Mouse (Mus musculus) kidney, embryonic 14.5 days (tissue): Measurements from ENCODE around the gene Acat2. TPM values are rescaled to one million over a fixed set of nuclear protein-coding genes. Genes with fewer than 3 reads are reported as not detected.
"Not testable (repeated sequence)": the region's sequence is repeated elsewhere in the genome, so short reads cannot be mapped to it uniquely, and the experiment has no call there.

ENCODE experiments used
- ATAC-seq: fragments of 200-750 bp; cut with Nextera tagmentation; 2 replicates; pipeline ENCODE4 v1.8.0; 2017; ENCODE audit warnings: moderate number of reproducible peaks, mild to moderate bottlenecking, moderate TSS enrichment, moderate library complexity; ENCODE audit not compliant: low FRiP score, low TSS enrichment
- H3K27ac ChIP-seq: fragments of 300-500 bp; sonication (generic); 2 replicates; pipeline ENCODE4 v1.5.1; 2014; ENCODE audit warnings: low read depth, mild to moderate bottlenecking, low read length, moderate library complexity, mixed read lengths
- H3K27me3 ChIP-seq: fragments of 300-500 bp; sonication (generic); 2 replicates; pipeline ENCODE4 v1.6.1; 2014; ENCODE audit warnings: mild to moderate bottlenecking, low read length; ENCODE audit not compliant: control insufficient read depth, insufficient read depth
- H3K36me3 ChIP-seq: fragments of 300-500 bp; sonication (generic); 2 replicates; pipeline ENCODE4 v1.6.1; 2014; ENCODE audit warnings: low read length, mixed read lengths; ENCODE audit not compliant: control insufficient read depth, insufficient read depth
- H3K4me1 ChIP-seq: fragments of 300-500 bp; sonication (generic); 2 replicates; pipeline ENCODE4 v1.6.1; 2014; ENCODE audit warnings: low read length, mixed read lengths; ENCODE audit not compliant: control insufficient read depth, insufficient read depth
- H3K4me2 ChIP-seq: fragments of 300-500 bp; sonication (generic); replicated peaks from 2 replicates; pipeline ENCODE4 v1.6.1; 2014; ENCODE audit warnings: low read depth, mild to moderate bottlenecking, low read length
- H3K4me3 ChIP-seq: fragments of 300-500 bp; sonication (generic); 2 replicates; pipeline ENCODE4 v1.5.1; 2014; ENCODE audit warnings: mild to moderate bottlenecking, low read length
- H3K9ac ChIP-seq: fragments of 300-500 bp; sonication (generic); 2 replicates; pipeline ENCODE4 v1.6.1; 2014; ENCODE audit warnings: low read depth, mild to moderate bottlenecking, low read length, moderate library complexity
- H3K9me3 ChIP-seq: fragments of 300-500 bp; sonication (generic); 2 replicates; pipeline ENCODE4 v1.6.1; 2016; ENCODE audit warnings: low read length; ENCODE audit not compliant: control insufficient read depth
- WGBS: fragments of 180-500 bp; shearing (Covaris S2); extraction: QIAGEN DNeasy Blood & Tissue Kit; methylation state at CpG from one replicate; pipeline ENCODE4 v1.1.7; 2014; 5-methylcytosine and 5-hydroxymethylcytosine counted together
- polyA plus RNA-seq: library from polyadenylated mRNA; unstranded; fragments of >200 nt; fragmentation: Nextera tagmentation; extraction: Ambion mirVana; gene quantifications from 2 replicates; pipeline ENCODE4 v1.2.1, GENCODE M21; 2014

Gene Acat2
- polyA plus RNA-seq, 1 experiment from 2014 or later, result 78.4 TPM

- Histone ChIP-seq H3K4me1 (no peaks in the 10 kb centered on the region), H3K9ac (no peak overlapping the region), H3K27me3 (no peaks in the 10 kb centered on the region), H3K9me3 (no peaks in the 10 kb centered on the region), H3K36me3 (peaks cover 72% of the 10 kb centered on the region), H3K4me2 (no peak overlapping the region), H3K4me3 (no peak overlapping the region), H3K27ac (no peak overlapping the region)
- WGBS, result 96% methylated on average over 1 of the region's 1 CpGs
- ATAC-seq, result no peak
These were observed 18.0 kb upstream of the Acat2 start for GRCm38 (mm10) chr17:12978546-12978945.

- no peaks in the 10 kb centered on the region for H3K9me3 ChIP-seq
- ATAC-seq, result no peak
- H3K4me2 ChIP-seq, result no peak overlapping the region
- no peaks in the 10 kb centered on the region for H3K4me1 ChIP-seq
- no peak overlapping the region for H3K4me3 ChIP-seq
- H3K27ac ChIP-seq, result no peak overlapping the region
- no peaks in the 10 kb centered on the region for H3K27me3 ChIP-seq
- 86% methylated on average over 2 of the region's 2 CpGs for WGBS
- peaks cover 66% of the 10 kb centered on the region for H3K36me3 ChIP-seq
- no peak overlapping the region for H3K9ac ChIP-seq
These were observed 13.3 kb upstream of the Acat2 start for GRCm38 (mm10) chr17:12973851-12974250.

GRCm38 (mm10) chr17:12967173-12967572, 6.6 kb upstream of the Acat2 start:
- Histone ChIP-seq H3K9ac (no peak overlapping the region), H3K27ac (no peak overlapping the region), H3K36me3 (peaks cover 44% of the 10 kb centered on the region), H3K4me2 (no peak overlapping the region), H3K4me1 (no peaks in the 10 kb centered on the region), H3K27me3 (no peaks in the 10 kb centered on the region), H3K9me3 (no peaks in the 10 kb centered on the region), H3K4me3 (no peak overlapping the region)
- no peak for ATAC-seq
- WGBS, result 86% methylated on average over 2 of the region's 2 CpGs

GRCm38 (mm10) chr17:12963476-12963875, 2.9 kb upstream of the Acat2 start:
- Histone ChIP-seq H3K27me3 (no peaks in the 10 kb centered on the region), H3K4me3 (no peak overlapping the region), H3K4me2 (no peak overlapping the region), H3K27ac (no peak overlapping the region), H3K4me1 (no peaks in the 10 kb centered on the region), H3K9ac (no peak overlapping the region), H3K9me3 (no peaks in the 10 kb centered on the region), H3K36me3 (peaks cover 27% of the 10 kb centered on the region)
- WGBS, result 82% methylated on average over 3 of the region's 3 CpGs
- ATAC-seq, result no peak

GRCm38 (mm10) chr17:12959377-12959776, 1.2 kb downstream of the Acat2 start:
- not testable (repeated sequence) for H3K9ac ChIP-seq, H3K4me2 ChIP-seq, H3K27ac ChIP-seq, H3K27me3 ChIP-seq, H3K9me3 ChIP-seq, H3K4me1 ChIP-seq, H3K4me3 ChIP-seq, ATAC-seq
- 24% methylated on average over 1 of the region's 2 CpGs for WGBS
- peaks cover 23% of the 10 kb centered on the region for H3K36me3 ChIP-seq

- WGBS, result 94% methylated on average over 8 of the region's 8 CpGs
- H3K9me3 ChIP-seq, result no peaks in the 10 kb centered on the region
- no peak for ATAC-seq
- no peaks in the 10 kb centered on the region for H3K27me3 ChIP-seq
- no peaks in the 10 kb centered on the region for H3K4me1 ChIP-seq
- H3K27ac ChIP-seq, result no peak overlapping the region
- no peak overlapping the region for H3K9ac ChIP-seq
- H3K36me3 ChIP-seq, result peaks cover 36% of the 10 kb centered on the region
- no peak overlapping the region for H3K4me3 ChIP-seq
- no peak overlapping the region for H3K4me2 ChIP-seq
These were observed 3.9 kb downstream of the Acat2 start for GRCm38 (mm10) chr17:12956664-12957063.

- Histone ChIP-seq H3K36me3 (peaks cover 60% of the 10 kb centered on the region), H3K4me2 (no peak overlapping the region), H3K27me3 (no peaks in the 10 kb centered on the region), H3K27ac (no peak overlapping the region), H3K9ac (no peak overlapping the region), H3K4me1 (no peaks in the 10 kb centered on the region), H3K4me3 (no peak overlapping the region), H3K9me3 (no peaks in the 10 kb centered on the region)
- no peak for ATAC-seq
- WGBS, result 92% methylated on average over 5 of the region's 5 CpGs
These were observed 10.9 kb downstream of the Acat2 start for GRCm38 (mm10) chr17:12949669-12950068.

GRCm38 (mm10) chr17:12942459-12943162, 17.9 kb downstream of the Acat2 start:
- no peak overlapping the region for H3K9ac ChIP-seq
- H3K36me3 ChIP-seq, result peaks cover 33% of the 10 kb centered on the region
- ATAC-seq, result no peak
- no peak overlapping the region for H3K27ac ChIP-seq
- no peaks in the 10 kb centered on the region for H3K4me1 ChIP-seq
- no peaks in the 10 kb centered on the region for H3K27me3 ChIP-seq
- WGBS, result 93% methylated on average over 6 of the region's 6 CpGs
- H3K9me3 ChIP-seq, result no peaks in the 10 kb centered on the region
- H3K4me3 ChIP-seq, result no peak overlapping the region
- H3K4me2 ChIP-seq, result no peak overlapping the region

- H3K4me1 ChIP-seq, result no peaks in the 10 kb centered on the region
- H3K27me3 ChIP-seq, result no peaks in the 10 kb centered on the region
- H3K9ac ChIP-seq, result no peak overlapping the region
- peaks cover 31% of the 10 kb centered on the region for H3K36me3 ChIP-seq
- no peak overlapping the region for H3K4me2 ChIP-seq
- H3K4me3 ChIP-seq, result no peak overlapping the region
- WGBS, result 79% methylated on average over 8 of the region's 8 CpGs
- H3K9me3 ChIP-seq, result no peaks in the 10 kb centered on the region
- no peak overlapping the region for H3K27ac ChIP-seq
- ATAC-seq, result no peak
These were observed 18.8 kb downstream of the Acat2 start for GRCm38 (mm10) chr17:12941543-12942260.
